Mouse (Mus musculus) forebrain, embryonic 13.5 days (tissue): Measurements from ENCODE around the gene Cdc34. TPM values are rescaled to one million over a fixed set of nuclear protein-coding genes. Genes with fewer than 3 reads are reported as not detected.

Source experiments
- ATAC-seq: fragments of 200-750 bp; cut with Nextera tagmentation; 2 replicates; pipeline ENCODE4 v1.8.0; 2017
- H3K27ac ChIP-seq: fragments of 300-500 bp; sonication (generic); 2 replicates; pipeline ENCODE4 v1.5.1; 2015; ENCODE audit warnings: inconsistent platforms, mild to moderate bottlenecking, moderate library complexity
- H3K27me3 ChIP-seq: fragments of 300-500 bp; sonication (generic); 2 replicates; pipeline ENCODE4 v1.6.1; 2015; ENCODE audit warnings: mild to moderate bottlenecking, inconsistent platforms
- H3K36me3 ChIP-seq: fragments of 300-500 bp; sonication (generic); 2 replicates; pipeline ENCODE4 v1.6.1; 2015; ENCODE audit warnings: mild to moderate bottlenecking, inconsistent platforms; ENCODE audit not compliant: poor library complexity, severe bottlenecking
- H3K4me1 ChIP-seq: fragments of 300-500 bp; sonication (generic); 2 replicates; pipeline ENCODE4 v1.6.1; 2015; ENCODE audit warnings: inconsistent platforms
- H3K4me2 ChIP-seq: fragments of 300-500 bp; sonication (generic); 2 replicates; pipeline ENCODE4 v1.6.1; 2015; ENCODE audit warnings: inconsistent platforms, mild to moderate bottlenecking, moderate library complexity
- H3K4me3 ChIP-seq: fragments of 300-500 bp; sonication (generic); 2 replicates; pipeline ENCODE4 v1.5.1; 2015; ENCODE audit warnings: mild to moderate bottlenecking, inconsistent platforms
- H3K9ac ChIP-seq: fragments of 300-500 bp; sonication (generic); 2 replicates; pipeline ENCODE4 v1.6.1; 2015; ENCODE audit warnings: mild to moderate bottlenecking, inconsistent platforms
- H3K9me3 ChIP-seq: fragments of 300-500 bp; sonication (generic); replicated peaks from 2 replicates; pipeline ENCODE4 v1.6.1; 2016; ENCODE audit warnings: inconsistent platforms
- WGBS: fragments of 180-500 bp; shearing (Covaris S2); methylation state at CpG from one replicate; pipeline ENCODE4 v1.1.7; 2015; 5-methylcytosine and 5-hydroxymethylcytosine counted together
- polyA plus RNA-seq: library from polyadenylated mRNA; unstranded; fragments of >200 nt; fragmentation: Nextera tagmentation; extraction: Ambion mirVana; gene quantifications from 2 replicates; pipeline ENCODE4 v1.2.1, GENCODE M21; 2015

The Cdc34 gene
- polyA plus RNA-seq, 1 experiment from 2014 or later: 101 TPM

GRCm38 (mm10) chr10:79660298-79660697 is 21.7 kb upstream of the Cdc34 start:
- no peak for ATAC-seq

GRCm38 (mm10) chr10:79661861-79662260 is 20.1 kb upstream of the Cdc34 start:
- no peaks in the 10 kb centered on the region for H3K27me3 ChIP-seq
- no peak for ATAC-seq
- H3K36me3 ChIP-seq: no peaks in the 10 kb centered on the region
- no peak overlapping the region for H3K4me3 ChIP-seq
- H3K9me3 ChIP-seq: no peaks in the 10 kb centered on the region
- H3K9ac ChIP-seq: no peak overlapping the region
- H3K4me1 ChIP-seq: no peaks in the 10 kb centered on the region; the same call in 1 of the 2 replicates
- H3K4me2 ChIP-seq: no peak overlapping the region
- H3K27ac ChIP-seq: no peak overlapping the region
- WGBS: 38% methylated on average over 2 of the region's 3 CpGs

More at GRCm38 (mm10) chr10:79660298-79660697, 21.7 kb upstream of the Cdc34 start:
- no peaks in the 10 kb centered on the region for H3K27me3 ChIP-seq
- no peak overlapping the region for H3K4me2 ChIP-seq
- 74% methylated on average over 2 of the region's 2 CpGs for WGBS
- H3K4me1 ChIP-seq: peaks cover under 1% of the 10 kb centered on the region; the same call in 1 of the 2 replicates
- H3K9ac ChIP-seq: no peak overlapping the region
- no peaks in the 10 kb centered on the region for H3K9me3 ChIP-seq
- no peak overlapping the region for H3K4me3 ChIP-seq
- H3K36me3 ChIP-seq: no peaks in the 10 kb centered on the region
- no peak overlapping the region for H3K27ac ChIP-seq

GRCm38 (mm10) chr10:79664131-79664665 is 17.8 kb upstream of the Cdc34 start, which contains the start of gene Madcam1:
Gene Madcam1 (plus strand): TSS chr10:79664559.
- no peak; the same call in 1 of the 2 replicates for ATAC-seq
- Histone ChIP-seq H3K4me1 (peaks cover 6% of the 10 kb centered on the region), H3K4me2 (no peak within 1 kb of the TSS), H3K27ac (no peak within 1 kb of the TSS), H3K27me3 (no peaks in the 10 kb centered on the region), H3K9ac (no peak within 1 kb of the TSS), H3K9me3 (no peaks in the 10 kb centered on the region), H3K36me3 (no peaks in the 10 kb centered on the region), H3K4me3 (no peak within 1 kb of the TSS)
- WGBS: 8% methylated on average over 13 of the region's 13 CpGs

- Histone ChIP-seq H3K9me3 (no peaks in the 10 kb centered on the region), H3K4me1 (peaks cover 8% of the 10 kb centered on the region), H3K27ac (no peak overlapping the region), H3K9ac (no peak overlapping the region), H3K36me3 (no peaks in the 10 kb centered on the region), H3K27me3 (no peaks in the 10 kb centered on the region), H3K4me3 (no peak overlapping the region), H3K4me2 (no peak overlapping the region)
- 90% methylated on average over 8 of the region's 8 CpGs for WGBS
- ATAC-seq: no peak
Observed at GRCm38 (mm10) chr10:79665051-79665450, 16.9 kb upstream of the Cdc34 start.

GRCm38 (mm10) chr10:79666493-79666892 is 15.5 kb upstream of the Cdc34 start:
- H3K9me3 ChIP-seq: no peaks in the 10 kb centered on the region
- no peak overlapping the region for H3K4me3 ChIP-seq
- ATAC-seq: no peak
- H3K9ac ChIP-seq: no peak overlapping the region
- no peak overlapping the region for H3K4me2 ChIP-seq
- H3K27ac ChIP-seq: no peak overlapping the region
- H3K36me3 ChIP-seq: no peaks in the 10 kb centered on the region
- WGBS: 78% methylated on average over 9 of the region's 9 CpGs
- peaks cover 23% of the 10 kb centered on the region for H3K4me1 ChIP-seq
- no peaks in the 10 kb centered on the region for H3K27me3 ChIP-seq

- Histone ChIP-seq H3K9me3 (no peaks in the 10 kb centered on the region), H3K4me2 (peak overlapping the region; percentile 97), H3K9ac (peak overlapping the region; percentile 37; the same call in 1 of the 2 replicates), H3K4me3 (no peak overlapping the region), H3K4me1 (peaks cover 23% of the 10 kb centered on the region), H3K36me3 (peaks cover 13% of the 10 kb centered on the region), H3K27me3 (no peaks in the 10 kb centered on the region), H3K27ac (peak overlapping the region; percentile 94)
- ATAC-seq: no peak
- 85% methylated on average over 5 of the region's 5 CpGs for WGBS
Observed at GRCm38 (mm10) chr10:79668076-79668475, 13.9 kb upstream of the Cdc34 start.

- Histone ChIP-seq H3K4me3 (peak within 1 kb of the TSS; percentile 90), H3K9ac (peak within 1 kb of the TSS; percentile 93), H3K27me3 (no peaks in the 10 kb centered on the region), H3K9me3 (no peaks in the 10 kb centered on the region), H3K4me1 (peaks cover 23% of the 10 kb centered on the region), H3K36me3 (peaks cover 18% of the 10 kb centered on the region), H3K4me2 (peak within 1 kb of the TSS; percentile 97), H3K27ac (peak within 1 kb of the TSS; percentile 94)
- peak; percentile 86 for ATAC-seq
- under 1% methylated on average over 45 of the region's 45 CpGs for WGBS
Observed at GRCm38 (mm10) chr10:79668771-79669575, 13.0 kb upstream of the Cdc34 start, which contains the start of gene Tpgs1. Gene Tpgs1 (plus strand): TSS chr10:79669369.

GRCm38 (mm10) chr10:79669576-79670057 is 12.4 kb upstream of the Cdc34 start:
- ATAC-seq: peak; percentile 72
- Histone ChIP-seq H3K9me3 (no peaks in the 10 kb centered on the region), H3K27ac (peak overlapping the region; percentile 94), H3K4me1 (peaks cover 23% of the 10 kb centered on the region), H3K27me3 (no peaks in the 10 kb centered on the region), H3K9ac (peak overlapping the region; percentile 93), H3K36me3 (peaks cover 18% of the 10 kb centered on the region), H3K4me3 (peak overlapping the region; percentile 90), H3K4me2 (peak overlapping the region; percentile 97)
- WGBS: 0% methylated on average over 46 of the region's 47 CpGs

- Histone ChIP-seq H3K4me2 (peak overlapping the region; percentile 97), H3K4me1 (peaks cover 23% of the 10 kb centered on the region), H3K36me3 (peaks cover 20% of the 10 kb centered on the region), H3K9ac (peak overlapping the region; percentile 93), H3K27me3 (no peaks in the 10 kb centered on the region), H3K9me3 (no peaks in the 10 kb centered on the region), H3K4me3 (peak overlapping the region; percentile 90), H3K27ac (peak overlapping the region; percentile 94)
- peak; percentile 22 for ATAC-seq
- WGBS: 34% methylated on average over 15 of the region's 15 CpGs
Observed at GRCm38 (mm10) chr10:79670071-79670888, 11.7 kb upstream of the Cdc34 start.

- Histone ChIP-seq H3K4me3 (no peak overlapping the region), H3K27ac (no peak overlapping the region), H3K27me3 (no peaks in the 10 kb centered on the region), H3K4me2 (0 out of 2 replicates have a peak overlapping the region, but pooled peaks have one; percentile 97), H3K4me1 (peaks cover 23% of the 10 kb centered on the region), H3K9ac (peak overlapping the region; percentile 27; the same call in 1 of the 2 replicates), H3K9me3 (no peaks in the 10 kb centered on the region), H3K36me3 (peaks cover 32% of the 10 kb centered on the region)
- WGBS: 81% methylated on average over 6 of the region's 6 CpGs
- ATAC-seq: no peak
Observed at GRCm38 (mm10) chr10:79671396-79672087, 10.5 kb upstream of the Cdc34 start.

- H3K9ac ChIP-seq: peak overlapping the region; percentile 27; the same call in 1 of the 2 replicates
- H3K9me3 ChIP-seq: no peaks in the 10 kb centered on the region
- peaks cover 23% of the 10 kb centered on the region for H3K4me1 ChIP-seq
- no peak overlapping the region for H3K27ac ChIP-seq
- WGBS: 64% methylated on average over 3 of the region's 3 CpGs
- no peak overlapping the region for H3K4me2 ChIP-seq
- no peaks in the 10 kb centered on the region for H3K27me3 ChIP-seq
- no peak overlapping the region for H3K4me3 ChIP-seq
- no peak for ATAC-seq
- peaks cover 35% of the 10 kb centered on the region for H3K36me3 ChIP-seq
Observed at GRCm38 (mm10) chr10:79672088-79672455, 9.9 kb upstream of the Cdc34 start.
